Mouse (Mus musculus): ENCODE measurements around the gene Nfix. TPM values are rescaled to one million over a fixed set of nuclear protein-coding genes. Genes with fewer than 3 reads are reported as not detected.

The Nfix gene
- polyA plus RNA-seq, 1 experiment, result 18.2 TPM

GRCm38 (mm10) chr8:84768343-84769095, 31.6 kb downstream of the Nfix start:
- no peak overlapping the region for H3K27ac ChIP-seq (ENCODE audit: control insufficient read depth, insufficient read depth, low read length)
- no peaks in the 10 kb centered on the region for H3K4me1 ChIP-seq (replicated peaks; ENCODE audit: control insufficient read depth, insufficient read depth, low read length)
- no peaks in the 10 kb centered on the region for H3K27me3 ChIP-seq (ENCODE audit: control insufficient read depth, insufficient read depth, low read length)
- no peaks in the 10 kb centered on the region for H3K36me3 ChIP-seq (ENCODE audit: control insufficient read depth, insufficient read depth, low read length)
- WGBS, result 93% methylated on average over 14 of the region's 14 CpGs
- no peak for DNase-seq
- no peak overlapping the region for H3K4me3 ChIP-seq (ENCODE audit: control insufficient read depth, insufficient read depth, low read length)
- TF ChIP-seq CTCF (IDR thresholded peaks at IDR 0.05; ENCODE audit: borderline replicate concordance, control insufficient read depth, extremely low read depth, insufficient read depth, low read length, poor library complexity) (no peak), POLR2A (IDR thresholded peaks at IDR 0.05; ENCODE audit: control insufficient read depth, extremely low read depth, insufficient read depth, low read length, poor library complexity) (no peak)

GRCm38 (mm10) chr8:84767221-84767620, 32.9 kb downstream of the Nfix start:
- H3K36me3 ChIP-seq (ENCODE audit: control insufficient read depth, insufficient read depth, low read length), result no peaks in the 10 kb centered on the region
- H3K27me3 ChIP-seq (ENCODE audit: control insufficient read depth, insufficient read depth, low read length), result no peaks in the 10 kb centered on the region
- TF ChIP-seq POLR2A (IDR thresholded peaks at IDR 0.05; ENCODE audit: control insufficient read depth, extremely low read depth, insufficient read depth, low read length, poor library complexity), result no peak
- TF ChIP-seq CTCF (IDR thresholded peaks at IDR 0.05; ENCODE audit: borderline replicate concordance, control insufficient read depth, extremely low read depth, insufficient read depth, low read length, poor library complexity), result no peak
- no peak overlapping the region for H3K4me3 ChIP-seq (ENCODE audit: control insufficient read depth, insufficient read depth, low read length)
- 94% methylated on average over 10 of the region's 10 CpGs for WGBS
- H3K4me1 ChIP-seq (replicated peaks; ENCODE audit: control insufficient read depth, insufficient read depth, low read length), result no peaks in the 10 kb centered on the region
- no peak for DNase-seq
- no peak overlapping the region for H3K27ac ChIP-seq (ENCODE audit: control insufficient read depth, insufficient read depth, low read length)

GRCm38 (mm10) chr8:84766422-84766821, 33.7 kb downstream of the Nfix start:
- 94% methylated on average over 9 of the region's 9 CpGs for WGBS

GRCm38 (mm10) chr8:84765629-84766028, 34.5 kb downstream of the Nfix start:
- 95% methylated on average over 10 of the region's 10 CpGs for WGBS
- no peak for DNase-seq
- Histone ChIP-seq H3K4me1 (replicated peaks; ENCODE audit: control insufficient read depth, insufficient read depth, low read length) (no peaks in the 10 kb centered on the region), H3K27ac (ENCODE audit: control insufficient read depth, insufficient read depth, low read length) (no peak overlapping the region), H3K36me3 (ENCODE audit: control insufficient read depth, insufficient read depth, low read length) (no peaks in the 10 kb centered on the region), H3K27me3 (ENCODE audit: control insufficient read depth, insufficient read depth, low read length) (no peaks in the 10 kb centered on the region), H3K4me3 (ENCODE audit: control insufficient read depth, insufficient read depth, low read length) (no peak overlapping the region)
- TF ChIP-seq CTCF (IDR thresholded peaks at IDR 0.05; ENCODE audit: borderline replicate concordance, control insufficient read depth, extremely low read depth, insufficient read depth, low read length, poor library complexity), result no peak
- no peak for TF ChIP-seq POLR2A (IDR thresholded peaks at IDR 0.05; ENCODE audit: control insufficient read depth, extremely low read depth, insufficient read depth, low read length, poor library complexity)

More at GRCm38 (mm10) chr8:84766422-84766821, 33.7 kb downstream of the Nfix start:
- TF ChIP-seq CTCF (IDR thresholded peaks at IDR 0.05; ENCODE audit: borderline replicate concordance, control insufficient read depth, extremely low read depth, insufficient read depth, low read length, poor library complexity) (no peak), POLR2A (IDR thresholded peaks at IDR 0.05; ENCODE audit: control insufficient read depth, extremely low read depth, insufficient read depth, low read length, poor library complexity) (no peak)
- no peak for DNase-seq
- H3K27me3 ChIP-seq (ENCODE audit: control insufficient read depth, insufficient read depth, low read length), result no peaks in the 10 kb centered on the region
- H3K36me3 ChIP-seq (ENCODE audit: control insufficient read depth, insufficient read depth, low read length), result no peaks in the 10 kb centered on the region
- H3K27ac ChIP-seq (ENCODE audit: control insufficient read depth, insufficient read depth, low read length), result no peak overlapping the region
- no peaks in the 10 kb centered on the region for H3K4me1 ChIP-seq (replicated peaks; ENCODE audit: control insufficient read depth, insufficient read depth, low read length)
- no peak overlapping the region for H3K4me3 ChIP-seq (ENCODE audit: control insufficient read depth, insufficient read depth, low read length)

GRCm38 (mm10) chr8:84764870-84765495, 35.2 kb downstream of the Nfix start:
- 95% methylated on average over 17 of the region's 17 CpGs for WGBS
- no peak for TF ChIP-seq CTCF (IDR thresholded peaks at IDR 0.05; ENCODE audit: borderline replicate concordance, control insufficient read depth, extremely low read depth, insufficient read depth, low read length, poor library complexity)
- TF ChIP-seq POLR2A (IDR thresholded peaks at IDR 0.05; ENCODE audit: control insufficient read depth, extremely low read depth, insufficient read depth, low read length, poor library complexity), result no peak
- no peak overlapping the region for H3K27ac ChIP-seq (ENCODE audit: control insufficient read depth, insufficient read depth, low read length)

GRCm38 (mm10) chr8:84764100-84764499, 36.0 kb downstream of the Nfix start:
- H3K4me3 ChIP-seq (ENCODE audit: control insufficient read depth, insufficient read depth, low read length), result no peak overlapping the region
- no peaks in the 10 kb centered on the region for H3K36me3 ChIP-seq (ENCODE audit: control insufficient read depth, insufficient read depth, low read length)
- no peak overlapping the region for H3K27ac ChIP-seq (ENCODE audit: control insufficient read depth, insufficient read depth, low read length)
- WGBS, result 74% methylated on average over 4 of the region's 4 CpGs
- DNase-seq, result no peak
- H3K27me3 ChIP-seq (ENCODE audit: control insufficient read depth, insufficient read depth, low read length), result no peaks in the 10 kb centered on the region
- TF ChIP-seq POLR2A (IDR thresholded peaks at IDR 0.05; ENCODE audit: control insufficient read depth, extremely low read depth, insufficient read depth, low read length, poor library complexity), result no peak
- no peaks in the 10 kb centered on the region for H3K4me1 ChIP-seq (replicated peaks; ENCODE audit: control insufficient read depth, insufficient read depth, low read length)

More at GRCm38 (mm10) chr8:84764870-84765495, 35.2 kb downstream of the Nfix start:
- no peaks in the 10 kb centered on the region for H3K4me1 ChIP-seq (replicated peaks; ENCODE audit: control insufficient read depth, insufficient read depth, low read length)
- no peaks in the 10 kb centered on the region for H3K27me3 ChIP-seq (ENCODE audit: control insufficient read depth, insufficient read depth, low read length)
- H3K36me3 ChIP-seq (ENCODE audit: control insufficient read depth, insufficient read depth, low read length), result no peaks in the 10 kb centered on the region
- DNase-seq, result no peak
- no peak overlapping the region for H3K4me3 ChIP-seq (ENCODE audit: control insufficient read depth, insufficient read depth, low read length)

All from thymus, adult 2 months (tissue).